13 mouse cellular contexts compared by ENCODE assay signal in genomic region chr7:126586839-126587238, GRCm38 (mm10). TPM values are rescaled to one million over a fixed set of nuclear protein-coding genes. Genes with fewer than 3 reads are reported as not detected.
DNase-seq lines count a peak whose midpoint lies in the region; ATAC-seq lines count a peak whose summit lies in the region.
"Had no signal": no experiment of that assay in that cellular context is flagged by ENCODE, and none has a peak within 500 bp of the region (broad histone marks: within the 10 kb centered on the region; RNA-seq: fewer than 3 reads in every experiment).

No protein-coding gene starts in this region.

- no peak overlapping the region for H3K4me3 ChIP-seq in lung, embryonic 16.5 days (ENCODE audit: low read length)
- H3K4me3 ChIP-seq: forebrain, embryonic 15.5 days; layer of hippocampus, adult 2 months had no signal

- H3K27me3 ChIP-seq in lung, embryonic 16.5 days (ENCODE audit: control insufficient read depth, insufficient read depth, low read depth, low read length), result no peaks in the 10 kb centered on the region

- no peaks in the 10 kb centered on the region for H3K9me3 ChIP-seq in lung, embryonic 16.5 days (ENCODE audit: control insufficient read depth, low read length)
- H3K9me3 ChIP-seq: forebrain, embryonic 15.5 days had no signal

- H3K4me2 ChIP-seq in lung, embryonic 16.5 days (ENCODE audit: low read depth, low read length), result no peak overlapping the region
- H3K4me2 ChIP-seq: forebrain, embryonic 15.5 days; liver, embryonic 11.5 days had no signal

- peak overlapping the region; percentile 16; the same call in 1 of the 2 replicates for H3K9ac ChIP-seq in lung, embryonic 16.5 days (ENCODE audit: low read length)
- H3K9ac ChIP-seq: forebrain, embryonic 15.5 days had no signal

- H3K36me3 ChIP-seq in lung, embryonic 16.5 days (ENCODE audit: control insufficient read depth, insufficient read depth, low read length), result no peaks in the 10 kb centered on the region
- H3K36me3 ChIP-seq: forebrain, embryonic 15.5 days had no signal

- ATAC-seq in lung, embryonic 16.5 days (ENCODE audit: low read depth), result no peak
- ATAC-seq: forebrain, embryonic 15.5 days had no signal

- H3K4me1 ChIP-seq in lung, embryonic 16.5 days (replicated peaks; ENCODE audit: control insufficient read depth, insufficient read depth, low read length), result peaks cover 6% of the 10 kb centered on the region

- no peak overlapping the region for H3K27ac ChIP-seq in lung, embryonic 16.5 days (ENCODE audit: low read length)
- H3K27ac ChIP-seq: forebrain, embryonic 15.5 days; layer of hippocampus, adult 2 months had no signal

- DNase-seq in gastrocnemius, adult 18-20 months (ENCODE audit: low spot score), result peak; percentile 61
- no peak for DNase-seq in gastrocnemius, postnatal 4 days (ENCODE audit: low spot score in 2 of 2)
- peak; percentile 78 for DNase-seq in adipocyte (ENCODE audit: low spot score)
- DNase-seq in kidney, adult 8-10 months, result peak; percentile 61 to 71
- DNase-seq in thymus, postnatal 10 days (ENCODE audit: low spot score in 2 of 2), result no peak
- no peak for DNase-seq in natural killer cell, adult 2 months (ENCODE audit: low spot score in 2 of 2)
- DNase-seq in urinary bladder, postnatal 14 days (ENCODE audit: low spot score), result no peak

- 25% methylated on average over 8 of the region's 8 CpGs for WGBS in lung, embryonic 16.5 days

RNA-seq across cellular contexts. Expression of gene Cln3, which starts 1.2 kb away (rescaled TPM):
- total RNA-seq in gastrocnemius, adult 18-20 months (2021), result 10 to 100 TPM; 12.7 to 14.4 TPM
- 10 to 100 TPM; 11.8 to 14.1 TPM for total RNA-seq in gastrocnemius, postnatal 4 days (2021)
- polyA plus RNA-seq in lung, embryonic 16.5 days (2015; fragmentation: Nextera tagmentation; extraction: Ambion mirVana), result 31.2 and 31.7 TPM in 2 replicates

RNA-seq across cellular contexts. Expression of gene Apobr, which starts 2.1 kb away (rescaled TPM):
- under 1 TPM; 0.47 to 0.59 TPM for total RNA-seq in gastrocnemius, adult 18-20 months (2021)
- total RNA-seq in gastrocnemius, postnatal 4 days (2021), result 1 to 10 TPM in 1 of 2 experiments, under 1 TPM in 1; 0.83 to 1.4 TPM
- polyA plus RNA-seq in lung, embryonic 16.5 days (2015; fragmentation: Nextera tagmentation; extraction: Ambion mirVana), result 1.6 and 2.3 TPM in 2 replicates

RNA-seq across cellular contexts. Expression of gene Il27, which starts 7.9 kb away (rescaled TPM):
- under 1 TPM in 1 of 2 experiments, not detected in 1; 0.31 TPM for total RNA-seq in gastrocnemius, adult 18-20 months (2021)
- not detected for total RNA-seq in gastrocnemius, postnatal 4 days (2021)
- not detected in 2 replicates for polyA plus RNA-seq in lung, embryonic 16.5 days (2015; fragmentation: Nextera tagmentation; extraction: Ambion mirVana)
- total RNA-seq: layer of hippocampus, adult 2 months had no signal
- polyA plus RNA-seq: embryonic facial prominence, embryonic 11.5 days; forebrain, embryonic 15.5 days; heart, postnatal 0 days; liver, embryonic 11.5 days had no signal

RNA-seq across cellular contexts. Expression of gene Eif3c, which starts 20.6 kb away (rescaled TPM):
- 100 to 1,000 TPM; 167 to 171 TPM for total RNA-seq in gastrocnemius, adult 18-20 months (2021)
- 100 to 1,000 TPM; 181 to 184 TPM for total RNA-seq in gastrocnemius, postnatal 4 days (2021)
- polyA plus RNA-seq in lung, embryonic 16.5 days (2015; fragmentation: Nextera tagmentation; extraction: Ambion mirVana), result 181 and 187 TPM in 2 replicates

RNA-seq across cellular contexts. Expression of gene Nupr1, which starts 43.8 kb away (rescaled TPM):
- 1 to 10 TPM; 7.5 to 8.8 TPM for total RNA-seq in gastrocnemius, adult 18-20 months (2021)
- 10 to 100 TPM; 18.2 to 21.6 TPM for total RNA-seq in gastrocnemius, postnatal 4 days (2021)
- polyA plus RNA-seq in lung, embryonic 16.5 days (2015; fragmentation: Nextera tagmentation; extraction: Ambion mirVana), result 34.2 and 53.9 TPM in 2 replicates

Comparison
In these comparisons a context has a peak if more than half of its experiments do, and no peak if none do; other contexts are left out.
1. DNase-seq: peak in gastrocnemius, adult 18-20 months (single experiment), adipocyte (single experiment) and kidney, adult 8-10 months (2 of 2); none in gastrocnemius, postnatal 4 days (0 of 2), thymus, postnatal 10 days (0 of 2), natural killer cell, adult 2 months (0 of 2) and urinary bladder, postnatal 14 days (single experiment).